Mouse (Mus musculus): ENCODE results near the gene Parvg. TPM values are rescaled to one million over a fixed set of nuclear protein-coding genes. Genes with fewer than 3 reads are reported as not detected.

The Parvg gene
- total RNA-seq, 2 experiments from 2014 or later, result 20.9 to 26.6 TPM

DNA sequence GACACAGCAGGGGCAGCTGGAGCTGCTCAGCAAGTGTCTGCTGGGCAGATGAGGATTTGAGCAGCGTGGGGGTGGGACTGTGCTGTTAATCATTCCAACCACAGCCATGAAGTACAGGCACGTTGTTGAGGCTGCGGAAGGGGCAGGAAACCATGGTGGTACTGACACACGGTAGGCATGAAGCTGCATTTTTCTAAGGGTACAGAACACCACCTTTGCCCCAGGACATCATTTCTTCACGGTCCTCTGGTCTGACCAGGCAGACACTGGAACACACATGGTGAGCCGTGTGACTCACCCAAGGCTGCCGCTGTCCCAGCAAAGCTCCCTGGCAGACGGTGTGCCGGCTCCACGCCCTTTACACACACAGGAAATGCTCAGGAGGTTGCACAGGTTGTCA lies 56.4 kb downstream of the Parvg start:
- H3K4me3 ChIP-seq, result no peak overlapping the region
- DNase-seq (ENCODE audit: low spot score in 2 of 2), result no peak
- no peak overlapping the region for H3K27ac ChIP-seq
- TF ChIP-seq CTCF (conservative IDR thresholded peaks at IDR 0.05), result no peak

DNA sequence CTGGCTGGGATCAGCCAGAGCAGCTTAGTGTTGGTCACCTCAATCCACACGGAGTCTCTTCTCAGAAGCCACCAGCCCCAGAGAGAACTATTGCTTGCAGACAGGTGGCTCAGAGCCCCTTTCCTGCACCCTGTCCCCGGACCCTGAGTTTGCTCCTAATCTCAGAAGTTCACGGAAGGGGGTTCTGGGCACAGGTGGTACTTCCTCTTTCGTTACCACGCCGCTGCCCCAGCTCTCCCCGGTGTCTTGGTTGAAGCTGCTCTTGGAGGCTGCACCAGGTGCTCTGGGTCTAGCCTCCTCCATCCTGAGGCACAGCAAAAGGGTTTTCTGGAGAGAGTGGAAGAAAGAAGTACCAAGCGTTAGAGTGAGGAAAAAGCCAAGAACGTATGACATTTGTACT lies 60.2 kb downstream of the Parvg start:
- Histone ChIP-seq H3K27ac (peak overlapping the region; percentile 85), H3K4me3 (no peak overlapping the region)
- TF ChIP-seq CTCF (conservative IDR thresholded peaks at IDR 0.05), result no peak
- no peak for DNase-seq (ENCODE audit: low spot score in 2 of 2)

DNA sequence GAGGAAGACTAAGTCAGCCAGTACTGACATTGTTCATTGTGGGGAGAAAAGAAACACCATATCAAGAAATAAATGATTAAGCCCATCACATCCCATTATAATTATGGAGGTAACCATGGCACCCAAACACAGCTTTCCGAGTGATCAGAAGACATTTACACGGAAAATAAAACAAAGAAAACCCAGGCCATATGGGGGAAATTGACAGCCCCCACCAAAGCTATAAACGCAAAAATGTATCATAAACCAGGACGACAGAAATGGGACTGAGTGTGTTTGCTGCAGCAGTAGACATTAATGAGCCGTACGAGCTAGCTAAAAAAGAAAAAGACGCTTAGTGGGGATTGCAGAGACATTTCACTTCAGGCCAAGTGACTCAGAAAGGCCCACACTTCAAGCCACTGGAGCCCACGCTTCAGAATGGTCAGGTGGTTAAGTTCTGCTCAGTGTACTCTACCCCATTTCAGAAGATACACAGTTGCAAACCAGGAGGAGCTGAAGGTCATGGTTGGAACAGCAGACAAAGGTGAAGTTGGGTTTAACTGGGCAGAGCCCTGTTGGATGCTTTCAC lies 62.3 kb downstream of the Parvg start:
- DNase-seq (ENCODE audit: low spot score in 2 of 2), result peak in 1 of 2 experiments; percentile 62
- peak overlapping the region; percentile 85 for H3K27ac ChIP-seq

DNA sequence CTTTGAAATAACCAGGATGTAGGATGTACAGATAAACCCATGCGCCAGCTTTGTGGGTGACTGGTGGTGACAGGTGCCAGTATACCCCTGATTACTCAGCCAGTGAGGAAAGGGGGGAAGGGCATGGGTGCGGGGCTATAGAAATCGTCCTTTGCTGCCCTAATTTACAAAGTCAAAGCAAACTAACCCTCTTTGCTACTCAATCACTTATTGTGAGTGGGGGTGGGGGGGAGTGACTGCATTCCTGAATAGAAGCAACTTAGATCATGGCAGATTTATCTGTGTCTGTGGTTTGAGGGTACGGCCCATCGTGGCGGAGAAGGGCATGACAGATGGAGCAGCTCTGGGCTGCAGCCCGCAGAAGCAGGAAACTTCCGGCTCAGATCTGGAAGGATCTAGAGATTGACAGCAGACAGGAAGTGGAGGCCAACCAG lies 64.9 kb downstream of the Parvg start:
- H3K27ac ChIP-seq, result peak overlapping the region; percentile 39; the same call in 1 of the 2 replicates
- DNase-seq (ENCODE audit: low spot score in 2 of 2), result no peak
- TF ChIP-seq CTCF (conservative IDR thresholded peaks at IDR 0.05), result no peak
- H3K4me3 ChIP-seq, result no peak overlapping the region

More for the DNA sequence above, 62.3 kb downstream of the Parvg start:
- no peak overlapping the region for H3K4me3 ChIP-seq
- no peak for TF ChIP-seq CTCF (conservative IDR thresholded peaks at IDR 0.05)

DNA sequence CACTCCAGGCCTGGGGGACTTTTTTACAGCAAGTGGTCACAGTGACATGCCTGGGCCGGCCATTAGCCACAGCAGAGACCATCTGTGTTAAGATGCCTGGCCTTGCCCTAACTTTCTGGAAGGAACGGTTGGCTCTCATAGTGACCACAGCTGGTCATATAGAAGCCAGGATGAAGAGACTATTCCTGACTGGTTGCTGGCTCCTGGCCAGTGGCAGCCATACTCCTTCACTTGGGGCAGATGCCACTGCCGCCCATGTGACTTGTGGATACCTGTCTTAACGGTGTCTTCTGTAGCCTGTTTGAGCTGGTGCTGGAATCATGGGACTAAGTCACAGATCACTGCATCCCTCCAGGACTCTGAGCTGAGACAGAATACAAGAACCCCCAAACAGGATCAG lies 68.3 kb downstream of the Parvg start:
- TF ChIP-seq CTCF (conservative IDR thresholded peaks at IDR 0.05), result no peak
- H3K4me3 ChIP-seq, result no peak overlapping the region
- no peak for DNase-seq (ENCODE audit: low spot score in 2 of 2)

More for the DNA sequence above, 68.3 kb downstream of the Parvg start:
- peak overlapping the region; percentile 57; the same call in 1 of the 2 replicates for H3K27ac ChIP-seq

Other genes with a start within 250 kb of the Parvg start
- gene Sult4a1, start 218.3 kb upstream of the Parvg start, total RNA-seq (2021), result 100 to 1,000 TPM; 315 to 350 TPM
- gene Pnpla5, start 200.9 kb upstream of the Parvg start, total RNA-seq (2021), result not detected
- gene Pnpla3, start 156.2 kb upstream of the Parvg start, total RNA-seq (2021), result 1 to 10 TPM; 7.3 to 8.1 TPM
- gene Samm50, start 131.8 kb upstream of the Parvg start, total RNA-seq (2021), result 100 to 1,000 TPM in 1 of 2 experiments, 10 to 100 TPM in 1; 93.6 to 102 TPM
- gene Parvb, start 92.0 kb upstream of the Parvg start, total RNA-seq (2021), result 10 to 100 TPM; 29.9 to 34.0 TPM
- gene Shisal1, start 123.1 kb downstream of the Parvg start, total RNA-seq (2021), result 10 to 100 TPM; 61.4 to 63.9 TPM
- 10 to 100 TPM; 55.2 to 56.7 TPM for gene Rtl6, start 233.8 kb downstream of the Parvg start, total RNA-seq (2021)

All from layer of hippocampus, adult 2 months (tissue).